Mouse (Mus musculus) kidney, embryonic 16.5 days (tissue): ENCODE data around the gene Acads. TPM values are rescaled to one million over a fixed set of nuclear protein-coding genes. Genes with fewer than 3 reads are reported as not detected.
A peak's percentile ranks its signal among the peaks of the same experiment; 100 is the strongest.

ENCODE experiments used
- ATAC-seq: fragments of 200-750 bp; cut with Nextera tagmentation; 2 replicates; pipeline ENCODE4 v1.8.0; 2017; ENCODE audit warnings: moderate TSS enrichment; ENCODE audit not compliant: low FRiP score, low TSS enrichment
- H3K27ac ChIP-seq: fragments of 300-500 bp; sonication (generic); 2 replicates; pipeline ENCODE4 v1.5.1; 2014; ENCODE audit warnings: low read length
- H3K27me3 ChIP-seq: fragments of 300-500 bp; sonication (generic); 2 replicates; pipeline ENCODE4 v1.6.1; 2014; ENCODE audit warnings: low read length, control low read depth, mixed read lengths; ENCODE audit not compliant: insufficient read depth
- H3K36me3 ChIP-seq: fragments of 300-500 bp; sonication (generic); 2 replicates; pipeline ENCODE4 v1.6.1; 2014; ENCODE audit warnings: low read length, control low read depth, mixed read lengths; ENCODE audit not compliant: insufficient read depth
- H3K4me1 ChIP-seq: fragments of 300-500 bp; sonication (generic); 2 replicates; pipeline ENCODE4 v1.6.1; 2014; ENCODE audit warnings: low read length, control low read depth, mixed read lengths; ENCODE audit not compliant: insufficient read depth
- H3K4me2 ChIP-seq: fragments of 300-500 bp; sonication (generic); replicated peaks from 2 replicates; pipeline ENCODE4 v1.6.1; 2014; ENCODE audit warnings: low read depth, low read length
- H3K4me3 ChIP-seq: fragments of 300-500 bp; sonication (generic); 2 replicates; pipeline ENCODE4 v1.5.1; 2014; ENCODE audit warnings: mild to moderate bottlenecking, low read length
- H3K9ac ChIP-seq: fragments of 300-500 bp; sonication (generic); replicated peaks from 2 replicates; pipeline ENCODE4 v1.6.1; 2014; ENCODE audit warnings: low read length
- H3K9me3 ChIP-seq: fragments of 300-500 bp; sonication (generic); 2 replicates; pipeline ENCODE4 v1.6.1; 2016; ENCODE audit warnings: low read length, control low read depth
- WGBS: fragments of 180-500 bp; shearing (Covaris S2); extraction: QIAGEN DNeasy Blood & Tissue Kit; methylation state at CpG from one replicate; pipeline ENCODE4 v1.1.7; 2014; 5-methylcytosine and 5-hydroxymethylcytosine counted together
- polyA plus RNA-seq: library from polyadenylated mRNA; unstranded; fragments of >200 nt; fragmentation: Nextera tagmentation; extraction: Ambion mirVana; gene quantifications from 2 replicates; pipeline ENCODE4 v1.2.1, GENCODE M21; 2015

Gene Acads
- polyA plus RNA-seq, 1 experiment from 2014 or later: 106 TPM

- no peak overlapping the region for H3K4me3 ChIP-seq
- H3K9me3 ChIP-seq: no peaks in the 10 kb centered on the region
- no peaks in the 10 kb centered on the region for H3K27me3 ChIP-seq
- ATAC-seq: no peak
- 0 out of 2 replicates have a peak overlapping the region, but pooled peaks have one; percentile 8 for H3K9ac ChIP-seq
- H3K4me2 ChIP-seq: no peak overlapping the region
- peaks cover 33% of the 10 kb centered on the region for H3K36me3 ChIP-seq
- H3K27ac ChIP-seq: no peak overlapping the region
- peaks cover 18% of the 10 kb centered on the region for H3K4me1 ChIP-seq
- WGBS: 67% methylated on average over 10 of the region's 10 CpGs
These were observed 24.4 kb upstream of the Acads start for GRCm38 (mm10) chr5:115143552-115143951.

GRCm38 (mm10) chr5:115142166-115142697 lies 23.1 kb upstream of the Acads start:
- ATAC-seq: no peak
- WGBS: 88% methylated on average over 9 of the region's 9 CpGs
- Histone ChIP-seq H3K4me2 (no peak overlapping the region), H3K4me3 (no peak overlapping the region), H3K27ac (no peak overlapping the region), H3K4me1 (peaks cover 15% of the 10 kb centered on the region), H3K36me3 (peaks cover 20% of the 10 kb centered on the region), H3K9me3 (no peaks in the 10 kb centered on the region), H3K27me3 (no peaks in the 10 kb centered on the region), H3K9ac (no peak overlapping the region)

- no peak overlapping the region for H3K4me3 ChIP-seq
- H3K36me3 ChIP-seq: peaks cover 5% of the 10 kb centered on the region; the same call in 1 of the 2 replicates
- H3K27ac ChIP-seq: no peak overlapping the region
- H3K9me3 ChIP-seq: no peaks in the 10 kb centered on the region
- H3K4me1 ChIP-seq: peaks cover 8% of the 10 kb centered on the region; the same call in 1 of the 2 replicates
- H3K9ac ChIP-seq: no peak overlapping the region
- ATAC-seq: no peak
- H3K27me3 ChIP-seq: no peaks in the 10 kb centered on the region
- 50% methylated on average over 3 of the region's 3 CpGs for WGBS
- no peak overlapping the region for H3K4me2 ChIP-seq
These were observed 21.6 kb upstream of the Acads start for GRCm38 (mm10) chr5:115140726-115141125.

GRCm38 (mm10) chr5:115139124-115139523 lies 20.0 kb upstream of the Acads start:
- Histone ChIP-seq H3K4me1 (peaks cover 4% of the 10 kb centered on the region; the same call in 1 of the 2 replicates), H3K4me3 (no peak overlapping the region), H3K9ac (no peak overlapping the region), H3K27me3 (no peaks in the 10 kb centered on the region), H3K27ac (no peak overlapping the region), H3K4me2 (no peak overlapping the region), H3K9me3 (no peaks in the 10 kb centered on the region), H3K36me3 (no peaks in the 10 kb centered on the region)
- WGBS: 55% methylated on average over 4 of the region's 4 CpGs
- ATAC-seq: no peak

GRCm38 (mm10) chr5:115134234-115135165 lies 15.4 kb upstream of the Acads start, which contains the start of gene Unc119b:
Unc119b (minus strand) TSS chr5:115134975.
- under 1% methylated on average over 64 of the region's 81 CpGs for WGBS
- peak; percentile 93 for ATAC-seq

GRCm38 (mm10) chr5:115133358-115134066 lies 14.4 kb upstream of the Acads start:
- no peaks in the 10 kb centered on the region for H3K9me3 ChIP-seq
- no peak for ATAC-seq
- H3K27me3 ChIP-seq: no peaks in the 10 kb centered on the region
- 51% methylated on average over 6 of the region's 6 CpGs for WGBS
- peak overlapping the region; percentile 93 for H3K9ac ChIP-seq
- H3K4me2 ChIP-seq: peak overlapping the region; percentile 96
- H3K4me1 ChIP-seq: peaks cover 15% of the 10 kb centered on the region
- no peak overlapping the region for H3K27ac ChIP-seq
- H3K4me3 ChIP-seq: peak overlapping the region; percentile 94
- peaks cover 11% of the 10 kb centered on the region for H3K36me3 ChIP-seq

More at GRCm38 (mm10) chr5:115134234-115135165, 15.4 kb upstream of the Acads start, which contains the start of gene Unc119b:
- H3K9me3 ChIP-seq: no peaks in the 10 kb centered on the region
- no peaks in the 10 kb centered on the region for H3K27me3 ChIP-seq
- H3K4me1 ChIP-seq: peaks cover 15% of the 10 kb centered on the region
- H3K4me2 ChIP-seq: peak within 1 kb of the TSS; percentile 96
- H3K27ac ChIP-seq: 0 out of 2 replicates have a peak within 1 kb of the TSS, but pooled peaks have one; percentile 45
- peak within 1 kb of the TSS; percentile 94 for H3K4me3 ChIP-seq
- peaks cover 8% of the 10 kb centered on the region for H3K36me3 ChIP-seq
- peak within 1 kb of the TSS; percentile 93 for H3K9ac ChIP-seq

GRCm38 (mm10) chr5:115132465-115132864 lies 13.3 kb upstream of the Acads start:
- ATAC-seq: no peak
- Histone ChIP-seq H3K27me3 (no peaks in the 10 kb centered on the region), H3K9me3 (no peaks in the 10 kb centered on the region), H3K36me3 (peaks cover 21% of the 10 kb centered on the region), H3K4me3 (no peak overlapping the region), H3K4me1 (peaks cover 15% of the 10 kb centered on the region), H3K27ac (no peak overlapping the region), H3K9ac (no peak overlapping the region), H3K4me2 (no peak overlapping the region)
- WGBS: 84% methylated on average over 8 of the region's 8 CpGs

GRCm38 (mm10) chr5:115129328-115129727 lies 10.2 kb upstream of the Acads start:
- H3K27me3 ChIP-seq: no peaks in the 10 kb centered on the region
- H3K4me1 ChIP-seq: peaks cover 32% of the 10 kb centered on the region
- no peak overlapping the region for H3K27ac ChIP-seq
- H3K9ac ChIP-seq: no peak overlapping the region
- H3K9me3 ChIP-seq: no peaks in the 10 kb centered on the region
- 87% methylated on average over 6 of the region's 6 CpGs for WGBS
- H3K36me3 ChIP-seq: peaks cover 38% of the 10 kb centered on the region
- no peak overlapping the region for H3K4me2 ChIP-seq
- no peak overlapping the region for H3K4me3 ChIP-seq
- ATAC-seq: no peak

GRCm38 (mm10) chr5:115127421-115128179 lies 8.5 kb upstream of the Acads start:
- Histone ChIP-seq H3K9ac (peak overlapping the region; percentile 41; the same call in 1 of the 2 replicates), H3K4me3 (no peak overlapping the region)
- ATAC-seq: no peak

More at GRCm38 (mm10) chr5:115127421-115128179, 8.5 kb upstream of the Acads start:
- Histone ChIP-seq H3K9me3 (no peaks in the 10 kb centered on the region), H3K27ac (no peak overlapping the region), H3K36me3 (peaks cover 47% of the 10 kb centered on the region), H3K4me2 (no peak overlapping the region), H3K4me1 (peaks cover 17% of the 10 kb centered on the region), H3K27me3 (no peaks in the 10 kb centered on the region)
- WGBS: 78% methylated on average over 22 of the region's 22 CpGs
